Mouse (Mus musculus) heart, postnatal 4 days (tissue): ENCODE measurements around the gene Mpeg1. TPM values are rescaled to one million over a fixed set of nuclear protein-coding genes. Genes with fewer than 3 reads are reported as not detected.
A peak's percentile ranks its signal among the peaks of the same experiment; 100 is the strongest.

Experiments
- DNase-seq: peaks from one replicate; pipeline ENCODE4 v3.0.0; 2021
- total RNA-seq, 2 experiments: library from RNA; stranded (reverse); gene quantifications; 2 replicates each; pipeline ENCODE4 v1.2.3; 2021

The Mpeg1 gene
- total RNA-seq, 2 experiments from 2014 or later = 4.5 to 5.7 TPM

- DNase-seq = no peak
Observed at GRCm38 (mm10) chr19:12465530-12466144, 5.1 kb downstream of the Mpeg1 start.

- peak; percentile 62 for DNase-seq
Observed at GRCm38 (mm10) chr19:12466204-12466603, 5.6 kb downstream of the Mpeg1 start.

- peak; percentile 58 for DNase-seq
Observed at GRCm38 (mm10) chr19:12467436-12467835, 6.9 kb downstream of the Mpeg1 start.

- DNase-seq = no peak
Observed at GRCm38 (mm10) chr19:12471866-12472265, 11.3 kb downstream of the Mpeg1 start.

GRCm38 (mm10) chr19:12472381-12472976 lies 11.9 kb downstream of the Mpeg1 start:
- DNase-seq = no peak

GRCm38 (mm10) chr19:12473201-12473641 lies 12.6 kb downstream of the Mpeg1 start:
- DNase-seq = no peak

- no peak for DNase-seq
Observed at GRCm38 (mm10) chr19:12473951-12474350, 13.4 kb downstream of the Mpeg1 start.

GRCm38 (mm10) chr19:12475380-12476250 lies 15.0 kb downstream of the Mpeg1 start:
- DNase-seq = peak; percentile 95

GRCm38 (mm10) chr19:12476721-12477270 lies 16.2 kb downstream of the Mpeg1 start:
- no peak for DNase-seq

GRCm38 (mm10) chr19:12478369-12478768 lies 17.8 kb downstream of the Mpeg1 start:
- DNase-seq = no peak

- DNase-seq = peak; percentile 40
Observed at GRCm38 (mm10) chr19:12483782-12484181, 23.2 kb downstream of the Mpeg1 start.

GRCm38 (mm10) chr19:12484210-12484609 lies 23.6 kb downstream of the Mpeg1 start:
- DNase-seq = no peak

GRCm38 (mm10) chr19:12485223-12485622 lies 24.6 kb downstream of the Mpeg1 start:
- DNase-seq = no peak

- no peak for DNase-seq
Observed at GRCm38 (mm10) chr19:12485631-12486030, 25.1 kb downstream of the Mpeg1 start.

GRCm38 (mm10) chr19:12486875-12487274 lies 26.3 kb downstream of the Mpeg1 start:
- DNase-seq = peak; percentile 78

- no peak for DNase-seq
Observed at GRCm38 (mm10) chr19:12487511-12488204, 27.1 kb downstream of the Mpeg1 start.

GRCm38 (mm10) chr19:12488205-12488966 lies 27.8 kb downstream of the Mpeg1 start:
- DNase-seq = no peak

- peak; percentile 52 for DNase-seq
Observed at GRCm38 (mm10) chr19:12488969-12489674, 28.5 kb downstream of the Mpeg1 start.

GRCm38 (mm10) chr19:12489675-12490570 lies 29.3 kb downstream of the Mpeg1 start:
- no peak for DNase-seq

- no peak for DNase-seq
Observed at GRCm38 (mm10) chr19:12491636-12492035, 31.1 kb downstream of the Mpeg1 start.
